Mouse (Mus musculus) heart, postnatal 0 days (tissue): Measurements from ENCODE around the gene Tox3.

Experiments
- CTCF ChIP-seq: IDR thresholded peaks from 2 replicates; pipeline ENCODE4 v1.5.1; 2016; ENCODE audit warnings: antibody characterized with exemption, control low read depth, low read depth
- EP300 ChIP-seq: IDR thresholded peaks from 2 replicates; pipeline ENCODE4 v1.6.1; 2016; ENCODE audit warnings: antibody characterized with exemption, low read depth

- no peak for TF ChIP-seq CTCF
- no peak for TF ChIP-seq EP300
Observed at GRCm38 (mm10) chr8:90352991-90353390, 4.8 kb upstream of the Tox3 start.
